ENCODE assay signal across 8 mouse cellular contexts in genomic region chr7:75308457-75309312, GRCm38 (mm10). TPM values are rescaled to one million over a fixed set of nuclear protein-coding genes. Genes with fewer than 3 reads are reported as not detected.
DNase-seq lines count a peak whose midpoint lies in the region; ATAC-seq lines count a peak whose summit lies in the region.

TSS of gene Sv2b (minus strand) at chr7:75309262.

- peaks cover 48% of the 10 kb centered on the region for H3K27me3 ChIP-seq in heart, embryonic 15.5 days
- H3K27me3 ChIP-seq in midbrain, embryonic 16.5 days (ENCODE audit: control insufficient read depth, insufficient read depth, low read depth, low read length): peaks cover 18% of the 10 kb centered on the region

- peaks cover 19% of the 10 kb centered on the region for H3K4me1 ChIP-seq in heart, embryonic 15.5 days (replicated peaks)
- peaks cover 11% of the 10 kb centered on the region for H3K4me1 ChIP-seq in midbrain, embryonic 16.5 days (ENCODE audit: control insufficient read depth, insufficient read depth, low read length)

- intact Hi-C loops in left cerebral cortex, postnatal 14 days (cut with DNase I): loop anchor here (5.0 kb wide), 2 partner anchors 59 to 171 kb away; no protein-coding TSS in a partner anchor

- no peak for ATAC-seq in heart, embryonic 15.5 days (replicated peaks; ENCODE audit: insufficient number of reproducible peaks, insufficient read depth, low FRiP score, low read depth)
- ATAC-seq in midbrain, embryonic 16.5 days: peak; percentile 76

- peak within 1 kb of the TSS; percentile 30 for H3K9ac ChIP-seq in heart, embryonic 15.5 days
- peak within 1 kb of the TSS; percentile 67 for H3K9ac ChIP-seq in midbrain, embryonic 16.5 days (ENCODE audit: low read depth, low read length)

- no peak within 1 kb of the TSS for H3K27ac ChIP-seq in heart, embryonic 15.5 days
- H3K27ac ChIP-seq in midbrain, embryonic 16.5 days (ENCODE audit: low read length): peak within 1 kb of the TSS; percentile 22; the same call in 1 of the 2 replicates

- WGBS in heart, embryonic 15.5 days: 1% methylated on average over 46 of the region's 46 CpGs
- under 1% methylated on average over 43 of the region's 46 CpGs for WGBS in midbrain, embryonic 16.5 days

- no peaks in the 10 kb centered on the region for H3K9me3 ChIP-seq in heart, embryonic 15.5 days (replicated peaks)
- no peaks in the 10 kb centered on the region for H3K9me3 ChIP-seq in midbrain, embryonic 16.5 days (replicated peaks; ENCODE audit: control insufficient read depth, low read length, poor library complexity, severe bottlenecking)

- H3K36me3 ChIP-seq in heart, embryonic 15.5 days: no peaks in the 10 kb centered on the region
- H3K36me3 ChIP-seq in midbrain, embryonic 16.5 days (ENCODE audit: control insufficient read depth, insufficient read depth, low read length): no peaks in the 10 kb centered on the region

- H3K4me2 ChIP-seq in heart, embryonic 15.5 days: peak within 1 kb of the TSS; percentile 95
- peak within 1 kb of the TSS; percentile 98 for H3K4me2 ChIP-seq in midbrain, embryonic 16.5 days (ENCODE audit: low read length)

- DNase-seq in gastrocnemius, postnatal 4 days (ENCODE audit: low spot score in 2 of 2): peak; percentile 16 to 18
- DNase-seq in gastrocnemius, adult 8-10 months (ENCODE audit: low spot score in 2 of 2): no peak
- peak; percentile 18 to 33 for DNase-seq in B cell, adult 2 months
- DNase-seq in cerebellum, postnatal 10 days: peak; percentile 89 to 90
- DNase-seq in left cerebral cortex, postnatal 14 days (ENCODE audit: low spot score in 2 of 2): peak in 1 of 2 experiments; percentile 49
- DNase-seq in yolk sac, embryonic 10.5 days (ENCODE audit: low spot score): no peak

- peak within 1 kb of the TSS; percentile 54 for H3K4me3 ChIP-seq in heart, embryonic 15.5 days
- H3K4me3 ChIP-seq in midbrain, embryonic 16.5 days (ENCODE audit: low read depth, low read length): peak within 1 kb of the TSS; percentile 54

RNA-seq across cellular contexts. Expression of gene Sv2b, which starts in this region (rescaled TPM):
- 1 to 10 TPM; 2.4 to 3.5 TPM for total RNA-seq in gastrocnemius, postnatal 4 days (2021)
- total RNA-seq in gastrocnemius, adult 8-10 months (2022): under 1 TPM; 0.24 to 0.51 (median 0.32) TPM
- 0.49 and 0.90 TPM in 2 replicates for polyA plus RNA-seq in heart, embryonic 15.5 days (2015; fragmentation: Nextera tagmentation; extraction: Ambion mirVana)
- total RNA-seq in left cerebral cortex, postnatal 14 days (2021): 100 to 1,000 TPM; 327 to 351 TPM
- polyA plus RNA-seq in midbrain, embryonic 16.5 days (2015; fragmentation: Nextera tagmentation; extraction: Ambion mirVana): 9.9 and 10.4 TPM in 2 replicates

Comparison
In these comparisons a context has a peak if more than half of its experiments do, and no peak if none do; other contexts are left out.
1. RNA of gene Sv2b (total RNA-seq): 327 to 351 TPM in left cerebral cortex, postnatal 14 days; 2.4 to 3.5 TPM in gastrocnemius, postnatal 4 days and 0.24 to 0.51 TPM in gastrocnemius, adult 8-10 months; every median in the first group is over 10 times any median in the second.
2. DNase-seq: peak in gastrocnemius, postnatal 4 days (2 of 2), B cell, adult 2 months (2 of 2) and cerebellum, postnatal 10 days (2 of 2); none in gastrocnemius, adult 8-10 months (0 of 2) and yolk sac, embryonic 10.5 days (single experiment).